11 mouse cellular contexts compared by ENCODE assay signal in genomic region chr4:117390850-117391795, GRCm38 (mm10).
A peak's percentile ranks its signal among the peaks of the same experiment; 100 is the strongest.
DNase-seq lines count a peak whose midpoint lies in the region; ATAC-seq lines count a peak whose summit lies in the region.
"Had no signal": no experiment of that assay in that cellular context is flagged by ENCODE, and none has a peak within 500 bp of the region (broad histone marks: within the 10 kb centered on the region; RNA-seq: fewer than 3 reads in every experiment).

No protein-coding gene starts in this region.

- peak overlapping the region; percentile 46 for H3K4me2 ChIP-seq in heart, embryonic 15.5 days
- no peak overlapping the region for H3K4me2 ChIP-seq in forebrain, embryonic 16.5 days (ENCODE audit: low read length)
- peak overlapping the region; percentile 38; the same call in 1 of the 2 replicates for H3K4me2 ChIP-seq in liver, embryonic 15.5 days

- intact Hi-C loops in heart, postnatal 25 days (cut with DNase I): no loop called here

- H3K9me3 ChIP-seq in heart, embryonic 15.5 days (replicated peaks): no peaks in the 10 kb centered on the region
- H3K9me3 ChIP-seq in forebrain, embryonic 16.5 days (ENCODE audit: control insufficient read depth, low read length): no peaks in the 10 kb centered on the region
- H3K9me3 ChIP-seq in liver, embryonic 15.5 days (replicated peaks): no peaks in the 10 kb centered on the region

- peaks cover 8% of the 10 kb centered on the region; the same call in 1 of the 2 replicates for H3K27me3 ChIP-seq in heart, embryonic 15.5 days
- no peaks in the 10 kb centered on the region for H3K27me3 ChIP-seq in forebrain, embryonic 16.5 days (replicated peaks; ENCODE audit: control insufficient read depth, insufficient read depth, low read length)
- peaks cover 10% of the 10 kb centered on the region; the same call in 1 of the 2 replicates for H3K27me3 ChIP-seq in liver, embryonic 15.5 days

- H3K27ac ChIP-seq in heart, embryonic 15.5 days: no peak overlapping the region
- H3K27ac ChIP-seq in forebrain, embryonic 16.5 days (ENCODE audit: low read length): no peak overlapping the region
- H3K27ac ChIP-seq in liver, embryonic 15.5 days (replicated peaks): no peak overlapping the region

- no peaks in the 10 kb centered on the region for H3K36me3 ChIP-seq in heart, embryonic 15.5 days
- H3K36me3 ChIP-seq in forebrain, embryonic 16.5 days (ENCODE audit: control insufficient read depth, insufficient read depth): no peaks in the 10 kb centered on the region
- H3K36me3 ChIP-seq in liver, embryonic 15.5 days (replicated peaks): no peaks in the 10 kb centered on the region

- peak overlapping the region; percentile 30 for H3K4me3 ChIP-seq in heart, embryonic 15.5 days
- H3K4me3 ChIP-seq in forebrain, embryonic 16.5 days (replicated peaks; ENCODE audit: low read length): no peak overlapping the region
- H3K4me3 ChIP-seq in liver, embryonic 15.5 days (replicated peaks): no peak overlapping the region

- DNase-seq in heart, postnatal 25 days (ENCODE audit: low spot score): no peak
- DNase-seq in R1 (ENCODE audit: low read depth, low spot score): peak; percentile 6
- DNase-seq in adrenal gland, adult (ENCODE audit: inconsistent age in 2 of 2, low spot score in 1 of 2): no peak
- DNase-seq in adrenal gland, postnatal 25 days: no peak
- DNase-seq: adrenal gland, adult 2 months; cerebellum, postnatal 25 days; gastrocnemius, postnatal 14 days had no signal

- peaks cover 17% of the 10 kb centered on the region for H3K4me1 ChIP-seq in heart, embryonic 15.5 days (replicated peaks)
- H3K4me1 ChIP-seq in forebrain, embryonic 16.5 days (replicated peaks; ENCODE audit: control insufficient read depth, insufficient read depth, low read length): peaks cover 12% of the 10 kb centered on the region
- H3K4me1 ChIP-seq in liver, embryonic 15.5 days (replicated peaks): peaks cover 12% of the 10 kb centered on the region; the same call in 1 of the 2 replicates

- 0 out of 2 replicates have a peak, but pooled peaks have one; percentile 22 for ATAC-seq in heart, embryonic 15.5 days (replicated peaks; ENCODE audit: insufficient number of reproducible peaks, insufficient read depth, low FRiP score, low read depth)
- no peak for ATAC-seq in forebrain, embryonic 16.5 days
- no peak for ATAC-seq in liver, embryonic 15.5 days (ENCODE audit: insufficient read depth)
- no peak for ATAC-seq in activated CD4-positive, CD25-positive, alpha-beta regulatory T cell, adult 4 months

- no peak overlapping the region for H3K9ac ChIP-seq in heart, embryonic 15.5 days
- H3K9ac ChIP-seq in forebrain, embryonic 16.5 days (replicated peaks; ENCODE audit: low read depth, low read length): 0 out of 2 replicates have a peak overlapping the region, but pooled peaks have one; percentile 10
- no peak overlapping the region for H3K9ac ChIP-seq in liver, embryonic 15.5 days

- WGBS in heart, embryonic 15.5 days: 33% methylated on average over 22 of the region's 22 CpGs
- WGBS in forebrain, embryonic 16.5 days: 35% methylated on average over 22 of the region's 22 CpGs
- WGBS in liver, embryonic 15.5 days (ENCODE audit: insufficient replicate concordance): 44% methylated on average over 22 of the region's 22 CpGs
